Mouse (Mus musculus) hindbrain, embryonic 16.5 days (tissue): ENCODE results near the gene Syne1. TPM values are rescaled to one million over a fixed set of nuclear protein-coding genes. Genes with fewer than 3 reads are reported as not detected.

Experiments
- ATAC-seq: fragments of 200-750 bp; cut with Nextera tagmentation; 2 replicates; pipeline ENCODE4 v1.8.0; 2017; ENCODE audit warnings: moderate TSS enrichment, moderate library complexity
- H3K27ac ChIP-seq: fragments of 300-500 bp; sonication (generic); 2 replicates; pipeline ENCODE4 v1.5.1; 2014; ENCODE audit warnings: low read depth, mild to moderate bottlenecking, control low read depth, low read length, moderate library complexity
- H3K27me3 ChIP-seq: fragments of 300-500 bp; sonication (generic); replicated peaks from 2 replicates; pipeline ENCODE4 v1.6.1; 2014; ENCODE audit warnings: low read length; ENCODE audit not compliant: control insufficient read depth, insufficient read depth
- H3K36me3 ChIP-seq: fragments of 300-500 bp; sonication (generic); 2 replicates; pipeline ENCODE4 v1.6.1; 2014; ENCODE audit warnings: mild to moderate bottlenecking, low read length, moderate library complexity, mixed read lengths; ENCODE audit not compliant: control insufficient read depth, insufficient read depth
- H3K4me1 ChIP-seq: fragments of 300-500 bp; sonication (generic); 2 replicates; pipeline ENCODE4 v1.6.1; 2014; ENCODE audit warnings: low read depth, low read length; ENCODE audit not compliant: control insufficient read depth, insufficient read depth
- H3K4me2 ChIP-seq: fragments of 300-500 bp; sonication (generic); 2 replicates; pipeline ENCODE4 v1.6.1; 2014; ENCODE audit warnings: mild to moderate bottlenecking, low read length, control low read depth, moderate library complexity
- H3K4me3 ChIP-seq: fragments of 300-500 bp; sonication (generic); 2 replicates; pipeline ENCODE4 v1.5.1; 2014; ENCODE audit warnings: mild to moderate bottlenecking, low read length, control low read depth, moderate library complexity
- H3K9ac ChIP-seq: fragments of 300-500 bp; sonication (generic); 2 replicates; pipeline ENCODE4 v1.6.1; 2014; ENCODE audit warnings: low read depth, mild to moderate bottlenecking, control low read depth, low read length, moderate library complexity
- H3K9me3 ChIP-seq: fragments of 300-500 bp; sonication (generic); 2 replicates; pipeline ENCODE4 v1.6.1; 2014; ENCODE audit warnings: mild to moderate bottlenecking, low read length, moderate library complexity; ENCODE audit not compliant: control insufficient read depth
- WGBS: fragments of 180-500 bp; shearing (Covaris S2); extraction: QIAGEN DNeasy Blood & Tissue Kit; methylation state at CpG from one replicate; pipeline ENCODE4 v1.1.7; 2014; 5-methylcytosine and 5-hydroxymethylcytosine counted together
- polyA plus RNA-seq: library from polyadenylated mRNA; unstranded; fragments of >200 nt; fragmentation: Nextera tagmentation; extraction: Ambion mirVana; gene quantifications from 2 replicates; pipeline ENCODE4 v1.2.1, GENCODE M21; 2015

The Syne1 gene
- polyA plus RNA-seq, 1 experiment from 2014 or later: 18.7 TPM

DNA sequence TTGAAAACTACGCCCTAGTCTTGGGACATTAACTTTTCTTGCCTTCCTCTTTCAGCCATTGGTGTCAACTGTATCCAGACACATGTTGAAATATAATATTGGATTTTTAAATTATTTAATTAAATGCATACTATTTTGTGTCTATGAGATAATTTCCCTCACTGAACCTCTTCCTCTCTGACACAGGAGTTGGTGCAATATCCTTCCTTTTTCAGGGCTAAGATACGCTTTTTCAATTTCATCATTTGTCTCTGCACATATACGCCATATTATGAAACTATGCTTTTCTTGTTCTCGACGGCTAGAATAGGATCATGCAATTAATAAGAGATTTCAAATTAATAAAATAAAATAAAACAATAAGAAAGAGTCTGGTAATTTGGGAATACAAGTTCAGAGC is 4.9 kb downstream of the Syne1 start:
- 94% methylated on average over 5 of the region's 5 CpGs for WGBS

GRCm38 (mm10) chr10:5528284-5528683 is 23.0 kb downstream of the Syne1 start:
- H3K36me3 ChIP-seq: no peaks in the 10 kb centered on the region
- no peaks in the 10 kb centered on the region for H3K27me3 ChIP-seq
- no peak overlapping the region for H3K4me3 ChIP-seq
- WGBS: 89% methylated on average over 1 of the region's 1 CpGs
- H3K4me1 ChIP-seq: no peaks in the 10 kb centered on the region
- peak; percentile 69; the same call in 1 of the 2 replicates for ATAC-seq
- H3K4me2 ChIP-seq: no peak overlapping the region
- no peaks in the 10 kb centered on the region for H3K9me3 ChIP-seq
- no peak overlapping the region for H3K9ac ChIP-seq
- no peak overlapping the region for H3K27ac ChIP-seq

More for the DNA sequence above, 4.9 kb downstream of the Syne1 start:
- Histone ChIP-seq H3K9me3 (no peaks in the 10 kb centered on the region), H3K4me2 (no peak overlapping the region), H3K27ac (no peak overlapping the region), H3K4me1 (peaks cover 10% of the 10 kb centered on the region), H3K9ac (no peak overlapping the region), H3K4me3 (no peak overlapping the region), H3K36me3 (0 out of 2 replicates have a peak, but pooled peaks cover 2% of the 10 kb centered on the region), H3K27me3 (no peaks in the 10 kb centered on the region)
- ATAC-seq: no peak

DNA sequence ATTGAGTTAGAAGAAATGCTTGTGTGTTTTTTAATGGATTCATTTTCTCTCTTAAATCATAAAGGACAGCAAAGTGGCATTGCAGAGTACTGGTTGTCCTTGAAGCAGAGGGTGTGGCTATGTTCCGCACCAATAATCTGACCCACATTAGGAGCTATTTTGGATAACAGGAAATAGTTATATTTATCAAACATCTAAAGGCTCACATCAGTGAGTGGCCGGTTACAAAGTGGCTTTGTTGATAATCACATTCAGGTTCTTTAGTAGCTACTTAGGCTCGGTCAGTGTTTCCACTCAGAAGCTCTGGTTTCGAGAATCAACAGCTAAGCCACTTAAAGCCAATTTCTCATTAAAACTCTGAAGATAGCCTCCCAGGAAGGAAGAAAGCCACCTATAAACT is 23.6 kb downstream of the Syne1 start:
- 88% methylated on average over 4 of the region's 4 CpGs for WGBS
- ATAC-seq: no peak
- Histone ChIP-seq H3K9ac (no peak overlapping the region), H3K27ac (no peak overlapping the region), H3K4me2 (no peak overlapping the region), H3K36me3 (no peaks in the 10 kb centered on the region), H3K4me3 (no peak overlapping the region), H3K9me3 (no peaks in the 10 kb centered on the region), H3K4me1 (no peaks in the 10 kb centered on the region), H3K27me3 (no peaks in the 10 kb centered on the region)

DNA sequence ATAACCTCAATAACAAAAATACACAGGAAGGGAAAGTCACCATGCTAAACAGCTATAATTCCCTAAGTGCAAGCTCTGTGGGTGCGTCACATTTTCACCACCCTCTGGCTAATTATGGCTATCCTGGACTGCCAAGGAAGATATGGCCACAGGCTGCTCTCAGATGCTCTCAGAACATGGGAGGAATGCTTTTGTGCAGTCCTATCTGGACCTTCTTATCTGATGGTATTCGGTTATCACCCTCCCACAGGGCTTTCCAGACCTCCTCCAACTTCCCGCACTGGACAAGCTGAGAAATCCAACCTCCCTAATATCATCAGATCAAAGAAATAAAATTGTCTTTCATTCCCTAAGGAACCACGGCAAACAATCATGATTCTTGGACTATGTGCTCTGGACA is 28.4 kb downstream of the Syne1 start:
- no peaks in the 10 kb centered on the region for H3K4me1 ChIP-seq
- H3K36me3 ChIP-seq: no peaks in the 10 kb centered on the region
- no peaks in the 10 kb centered on the region for H3K9me3 ChIP-seq
- no peaks in the 10 kb centered on the region for H3K27me3 ChIP-seq
- H3K4me2 ChIP-seq: no peak overlapping the region
- H3K9ac ChIP-seq: no peak overlapping the region
- no peak overlapping the region for H3K4me3 ChIP-seq
- no peak for ATAC-seq
- H3K27ac ChIP-seq: no peak overlapping the region
- 90% methylated on average over 4 of the region's 4 CpGs for WGBS

GRCm38 (mm10) chr10:5522276-5522675 is 29.0 kb downstream of the Syne1 start:
- Histone ChIP-seq H3K4me2 (no peak overlapping the region), H3K27me3 (no peaks in the 10 kb centered on the region), H3K9me3 (no peaks in the 10 kb centered on the region), H3K4me1 (no peaks in the 10 kb centered on the region), H3K36me3 (no peaks in the 10 kb centered on the region), H3K27ac (no peak overlapping the region), H3K9ac (no peak overlapping the region), H3K4me3 (no peak overlapping the region)
- ATAC-seq: no peak
- 90% methylated on average over 3 of the region's 3 CpGs for WGBS

DNA sequence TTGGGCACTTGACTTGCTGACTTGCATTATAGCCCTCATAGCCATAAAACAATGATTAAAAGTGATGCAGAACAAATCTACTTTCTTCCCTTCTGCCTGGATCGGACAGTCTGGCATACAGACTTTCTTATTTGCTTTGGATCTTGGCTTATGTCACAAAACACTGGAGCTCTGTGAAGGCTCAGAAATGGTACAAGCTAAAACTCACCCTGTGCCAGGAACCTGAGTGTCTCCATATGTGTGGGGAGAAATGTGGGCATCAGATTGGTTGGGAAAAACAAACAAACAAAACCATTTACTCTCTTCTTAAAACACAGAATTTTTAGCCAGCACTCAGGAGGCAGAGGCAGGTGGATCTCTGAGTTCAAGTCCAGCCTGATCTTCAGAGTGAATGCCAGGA is 30.6 kb downstream of the Syne1 start:
- no peak for ATAC-seq
- no peak overlapping the region for H3K4me3 ChIP-seq
- H3K9me3 ChIP-seq: no peaks in the 10 kb centered on the region
- no peak overlapping the region for H3K4me2 ChIP-seq
- H3K9ac ChIP-seq: no peak overlapping the region
- H3K36me3 ChIP-seq: no peaks in the 10 kb centered on the region
- H3K27ac ChIP-seq: no peak overlapping the region
- WGBS: 83% methylated on average over 1 of the region's 1 CpGs
- no peaks in the 10 kb centered on the region for H3K27me3 ChIP-seq
- no peaks in the 10 kb centered on the region for H3K4me1 ChIP-seq

DNA sequence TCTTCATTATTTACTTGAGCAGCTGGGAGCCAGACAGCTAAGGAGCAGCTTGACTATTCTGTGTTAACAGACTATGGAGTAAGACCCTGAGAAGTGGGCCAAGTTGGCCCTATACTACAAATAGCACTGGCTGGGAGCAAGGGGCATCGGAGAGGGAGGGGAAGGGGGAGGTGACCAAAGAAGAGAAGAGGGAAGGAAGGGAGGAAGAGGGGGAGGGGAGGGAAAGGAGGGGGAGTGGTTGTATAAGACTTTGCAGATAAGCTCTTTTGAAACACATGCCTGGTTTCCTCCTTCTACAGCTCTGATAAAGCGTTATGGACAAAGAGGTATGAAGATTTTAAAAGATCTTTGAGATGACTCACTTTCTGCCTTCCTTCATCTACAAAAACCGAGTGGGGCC is 36.0 kb downstream of the Syne1 start:
- Histone ChIP-seq H3K4me3 (no peak overlapping the region), H3K36me3 (no peaks in the 10 kb centered on the region), H3K27ac (no peak overlapping the region), H3K9ac (no peak overlapping the region), H3K4me2 (no peak overlapping the region), H3K4me1 (no peaks in the 10 kb centered on the region), H3K27me3 (no peaks in the 10 kb centered on the region), H3K9me3 (no peaks in the 10 kb centered on the region)
- 7% methylated on average over 3 of the region's 3 CpGs for WGBS
- ATAC-seq: no peak

DNA sequence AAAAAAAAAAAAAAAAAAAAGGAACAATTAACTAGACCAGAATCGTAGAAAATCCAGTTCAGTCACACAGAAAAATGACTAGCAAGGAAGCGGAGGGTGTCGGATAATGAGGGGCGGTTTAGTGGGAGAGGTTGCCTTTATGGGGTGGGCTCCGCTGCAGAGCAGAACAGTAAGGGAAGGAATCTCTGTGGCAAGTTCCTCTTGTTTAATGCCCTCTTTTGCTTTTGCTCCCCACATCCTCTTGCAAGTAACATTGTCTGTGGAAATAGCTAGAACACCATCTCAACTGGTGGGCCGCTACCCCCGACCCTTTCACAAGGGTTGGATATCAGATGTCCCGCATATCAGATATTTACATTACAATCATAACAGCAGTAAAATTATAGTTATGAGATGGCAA is 37.1 kb downstream of the Syne1 start:
- Histone ChIP-seq H3K27me3 (no peaks in the 10 kb centered on the region), H3K36me3 (no peaks in the 10 kb centered on the region), H3K9me3 (no peaks in the 10 kb centered on the region), H3K9ac (no peak overlapping the region), H3K4me2 (no peak overlapping the region), H3K27ac (no peak overlapping the region), H3K4me1 (no peaks in the 10 kb centered on the region), H3K4me3 (no peak overlapping the region)
- ATAC-seq: no peak
- 84% methylated on average over 8 of the region's 8 CpGs for WGBS

DNA sequence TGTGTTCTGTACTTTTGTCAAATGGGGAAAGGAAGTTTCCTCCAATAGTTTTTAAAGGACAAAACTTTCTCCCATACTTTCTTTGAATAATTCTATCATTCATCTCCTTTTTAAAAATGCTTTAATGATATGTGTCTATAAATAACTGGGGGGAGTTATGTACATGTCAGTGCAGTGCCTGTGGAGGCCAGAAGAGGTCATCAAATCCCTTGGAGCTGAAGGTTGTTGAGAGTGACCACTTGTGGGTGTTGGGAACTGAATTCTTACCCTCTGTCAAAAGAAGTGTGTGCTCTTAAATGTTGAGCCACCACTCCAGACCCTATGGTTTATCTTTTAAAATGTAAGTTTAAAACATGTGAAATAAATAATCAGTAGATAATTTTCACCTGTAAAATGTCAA is 39.0 kb downstream of the Syne1 start:
- no peak for ATAC-seq
- no peaks in the 10 kb centered on the region for H3K27me3 ChIP-seq
- no peak overlapping the region for H3K4me3 ChIP-seq
- no peak overlapping the region for H3K4me2 ChIP-seq
- H3K9me3 ChIP-seq: no peaks in the 10 kb centered on the region
- H3K9ac ChIP-seq: no peak overlapping the region
- no peaks in the 10 kb centered on the region for H3K4me1 ChIP-seq
- no peak overlapping the region for H3K27ac ChIP-seq
- H3K36me3 ChIP-seq: no peaks in the 10 kb centered on the region

DNA sequence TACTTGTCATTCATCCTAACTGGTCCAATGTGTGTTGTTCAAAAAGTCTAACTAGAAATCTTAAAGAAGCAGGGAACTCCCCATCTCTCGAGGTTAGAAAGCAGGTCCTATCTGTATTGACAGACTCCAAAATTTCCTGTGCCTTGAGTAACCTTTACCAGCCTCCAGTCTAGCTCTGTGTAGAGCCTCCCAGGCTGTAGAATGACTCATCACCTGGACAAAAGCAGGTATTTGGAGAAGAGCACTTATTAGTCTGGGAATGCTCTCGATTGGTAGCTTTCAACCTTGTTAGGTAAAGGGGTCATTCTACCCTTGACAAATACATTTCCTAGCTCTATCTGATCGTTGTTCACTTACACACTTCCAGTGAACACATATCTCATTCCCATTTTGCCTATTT is 39.9 kb downstream of the Syne1 start:
- 83% methylated on average over 3 of the region's 3 CpGs for WGBS
- no peak for ATAC-seq
- H3K9ac ChIP-seq: no peak overlapping the region

More for the DNA sequence above, 39.9 kb downstream of the Syne1 start:
- Histone ChIP-seq H3K4me1 (no peaks in the 10 kb centered on the region), H3K4me2 (no peak overlapping the region), H3K36me3 (no peaks in the 10 kb centered on the region), H3K4me3 (no peak overlapping the region), H3K9me3 (no peaks in the 10 kb centered on the region), H3K27ac (no peak overlapping the region), H3K27me3 (no peaks in the 10 kb centered on the region)
